Comparison of ENCODE assay signal across 22 mouse cellular contexts in genomic region chr11:99964213-99964612, GRCm38 (mm10). TPM values are rescaled to one million over a fixed set of nuclear protein-coding genes. Genes with fewer than 3 reads are reported as not detected.
DNase-seq lines count a peak whose midpoint lies in the region; ATAC-seq and TF ChIP-seq lines count a peak whose summit lies in the region.
"Had no signal": no experiment of that assay in that cellular context is flagged by ENCODE, and none has a peak within 500 bp of the region (broad histone marks: within the 10 kb centered on the region; RNA-seq: fewer than 3 reads in every experiment).

No protein-coding gene starts in this region.

- H3K9ac ChIP-seq in intestine, postnatal 0 days (ENCODE audit: low read depth, low read length) = no peak overlapping the region
- no peak overlapping the region for H3K9ac ChIP-seq in intestine, embryonic 16.5 days (ENCODE audit: low read depth, low read length)
- no peak overlapping the region for H3K9ac ChIP-seq in liver, embryonic 11.5 days (ENCODE audit: low read depth, low read length)
- H3K9ac ChIP-seq: embryonic facial prominence, embryonic 13.5 days; limb, embryonic 15.5 days; liver, postnatal 0 days had no signal

- no peak overlapping the region for H3K4me2 ChIP-seq in intestine, postnatal 0 days (replicated peaks; ENCODE audit: low read depth)
- no peak overlapping the region for H3K4me2 ChIP-seq in intestine, embryonic 16.5 days (ENCODE audit: low read depth, low read length)
- H3K4me2 ChIP-seq in liver, embryonic 11.5 days = no peak overlapping the region
- H3K4me2 ChIP-seq: embryonic facial prominence, embryonic 13.5 days; limb, embryonic 15.5 days had no signal

- H3K9me3 ChIP-seq in intestine, postnatal 0 days (ENCODE audit: control insufficient read depth) = no peaks in the 10 kb centered on the region
- no peaks in the 10 kb centered on the region for H3K9me3 ChIP-seq in intestine, embryonic 16.5 days (ENCODE audit: control insufficient read depth, low read length)
- H3K9me3 ChIP-seq in E14TG2a.4 (ENCODE audit: low read length) = no peaks in the 10 kb centered on the region
- H3K9me3 ChIP-seq in liver, embryonic 11.5 days (ENCODE audit: control insufficient read depth, low read length) = no peaks in the 10 kb centered on the region
- H3K9me3 ChIP-seq: embryonic facial prominence, embryonic 13.5 days; limb, embryonic 15.5 days; midbrain, embryonic 10.5 days had no signal

- H3K27me3 ChIP-seq in intestine, postnatal 0 days (replicated peaks; ENCODE audit: control insufficient read depth, insufficient read depth, low read length) = no peaks in the 10 kb centered on the region
- no peaks in the 10 kb centered on the region for H3K27me3 ChIP-seq in intestine, embryonic 16.5 days (replicated peaks; ENCODE audit: control insufficient read depth, insufficient read depth, low read length)
- H3K27me3 ChIP-seq in E14TG2a.4 (ENCODE audit: insufficient read depth, low read length) = no peaks in the 10 kb centered on the region
- H3K27me3 ChIP-seq in liver, embryonic 11.5 days (replicated peaks; ENCODE audit: control insufficient read depth, insufficient read depth, low read length) = no peaks in the 10 kb centered on the region
- H3K27me3 ChIP-seq: embryonic facial prominence, embryonic 13.5 days; limb, embryonic 15.5 days had no signal

- H3K4me1 ChIP-seq in intestine, postnatal 0 days (replicated peaks; ENCODE audit: control insufficient read depth, insufficient read depth, low read length) = no peaks in the 10 kb centered on the region
- no peaks in the 10 kb centered on the region for H3K4me1 ChIP-seq in intestine, embryonic 16.5 days (ENCODE audit: control insufficient read depth, insufficient read depth, low read length)
- no peaks in the 10 kb centered on the region for H3K4me1 ChIP-seq in E14TG2a.4 (replicated peaks; ENCODE audit: low read depth, low read length)
- no peaks in the 10 kb centered on the region for H3K4me1 ChIP-seq in liver, embryonic 11.5 days (replicated peaks; ENCODE audit: control insufficient read depth, insufficient read depth, low read length)
- H3K4me1 ChIP-seq: embryonic facial prominence, embryonic 13.5 days; limb, embryonic 15.5 days had no signal

- no peak overlapping the region for H3K27ac ChIP-seq in intestine, postnatal 0 days (ENCODE audit: low read depth, low read length)
- H3K27ac ChIP-seq in intestine, embryonic 16.5 days (ENCODE audit: low read length) = no peak overlapping the region
- no peak overlapping the region for H3K27ac ChIP-seq in liver, embryonic 11.5 days (ENCODE audit: low read depth, low read length)
- H3K27ac ChIP-seq: embryonic facial prominence, embryonic 13.5 days; limb, embryonic 15.5 days; midbrain, embryonic 10.5 days had no signal

- peak; percentile 44; the same call in 1 of the 2 replicates for TF ChIP-seq CTCF in intestine, postnatal 0 days (IDR thresholded peaks at IDR 0.05; ENCODE audit: low read depth)
- peak; percentile 47 for TF ChIP-seq CTCF in E14TG2a.4 (conservative IDR thresholded peaks at IDR 0.05; ENCODE audit: low read length)

- no peak overlapping the region for H3K4me3 ChIP-seq in intestine, postnatal 0 days (ENCODE audit: low read depth, low read length)
- no peak overlapping the region for H3K4me3 ChIP-seq in intestine, embryonic 16.5 days (ENCODE audit: low read length)
- no peak overlapping the region for H3K4me3 ChIP-seq in E14TG2a.4 (replicated peaks; ENCODE audit: low read length)
- no peak overlapping the region for H3K4me3 ChIP-seq in liver, embryonic 11.5 days (ENCODE audit: low read depth, low read length)
- H3K4me3 ChIP-seq: embryonic facial prominence, embryonic 13.5 days; limb, embryonic 15.5 days; midbrain, embryonic 10.5 days had no signal

- DNase-seq in 416B (ENCODE audit: low read depth) (peak; percentile 2), ZHBTc4 (ENCODE audit: low read depth, low spot score) (peak; percentile 66)
- DNase-seq in liver, embryonic 11.5 days (ENCODE audit: low spot score) = no peak
- no peak for DNase-seq in spleen, adult 18-20 months
- no peak for DNase-seq in ovary, postnatal 14 days (ENCODE audit: low spot score)
- DNase-seq: adrenal gland, postnatal 10 days; cerebellum, adult 8-10 months; heart, adult 18-20 months; kidney, postnatal 14 days; liver, postnatal 0 days; lung, postnatal 36 days; right cerebral cortex, postnatal 25 days had no signal

- 55% methylated on average over 6 of the region's 6 CpGs for WGBS in intestine, postnatal 0 days
- 51% methylated on average over 6 of the region's 6 CpGs for WGBS in intestine, embryonic 16.5 days
- WGBS in liver, embryonic 11.5 days = 54% methylated on average over 6 of the region's 6 CpGs

- no peak for ATAC-seq in intestine, postnatal 0 days
- ATAC-seq in intestine, embryonic 16.5 days = no peak
- no peak for ATAC-seq in liver, embryonic 11.5 days (replicated peaks; ENCODE audit: low FRiP score)
- ATAC-seq: liver, postnatal 0 days had no signal

- no peaks in the 10 kb centered on the region for H3K36me3 ChIP-seq in intestine, postnatal 0 days (ENCODE audit: control insufficient read depth, insufficient read depth)
- no peaks in the 10 kb centered on the region for H3K36me3 ChIP-seq in intestine, embryonic 16.5 days (ENCODE audit: control insufficient read depth, insufficient read depth, low read length)
- H3K36me3 ChIP-seq in E14TG2a.4 (ENCODE audit: insufficient read depth, low read length) = no peaks in the 10 kb centered on the region
- no peaks in the 10 kb centered on the region for H3K36me3 ChIP-seq in liver, embryonic 11.5 days (ENCODE audit: control insufficient read depth, insufficient read depth, low read length)
- H3K36me3 ChIP-seq: embryonic facial prominence, embryonic 13.5 days; G1E; limb, embryonic 15.5 days; midbrain, embryonic 10.5 days had no signal

RNA-seq across cellular contexts. Expression of gene Krtap29-1, which starts 14.6 kb away (rescaled TPM):
- polyA plus RNA-seq in intestine, postnatal 0 days (2015; fragmentation: Nextera tagmentation; extraction: Ambion mirVana) = not detected in 2 replicates
- not detected in 2 replicates for polyA plus RNA-seq in intestine, embryonic 16.5 days (2015; fragmentation: Nextera tagmentation; extraction: Ambion mirVana)
- polyA plus RNA-seq in liver, embryonic 11.5 days (2014; fragmentation: Nextera tagmentation; extraction: Ambion mirVana) = not detected in 2 replicates
- polyA plus RNA-seq: embryonic facial prominence, embryonic 13.5 days; G1E; heart, embryonic 14.5 days; intestine, embryonic 14.5 days; limb, embryonic 15.5 days; liver, postnatal 0 days; midbrain, embryonic 10.5 days; neural tube, embryonic 11.5 days had no signal

RNA-seq across cellular contexts. Expression of gene Krtap9-5, which starts 15.9 kb away (rescaled TPM):
- polyA plus RNA-seq in intestine, postnatal 0 days (2015; fragmentation: Nextera tagmentation; extraction: Ambion mirVana) = not detected in 2 replicates
- polyA plus RNA-seq in intestine, embryonic 16.5 days (2015; fragmentation: Nextera tagmentation; extraction: Ambion mirVana) = not detected in 2 replicates
- polyA plus RNA-seq in liver, embryonic 11.5 days (2014; fragmentation: Nextera tagmentation; extraction: Ambion mirVana) = not detected in 2 replicates
- polyA plus RNA-seq: embryonic facial prominence, embryonic 13.5 days; G1E; heart, embryonic 14.5 days; intestine, embryonic 14.5 days; limb, embryonic 15.5 days; liver, postnatal 0 days; midbrain, embryonic 10.5 days; neural tube, embryonic 11.5 days had no signal

RNA-seq across cellular contexts. Expression of gene Krtap16-1, which starts 22.2 kb away (rescaled TPM):
- not detected in 2 replicates for polyA plus RNA-seq in intestine, postnatal 0 days (2015; fragmentation: Nextera tagmentation; extraction: Ambion mirVana)
- not detected in 2 replicates for polyA plus RNA-seq in intestine, embryonic 16.5 days (2015; fragmentation: Nextera tagmentation; extraction: Ambion mirVana)
- polyA plus RNA-seq in liver, embryonic 11.5 days (2014; fragmentation: Nextera tagmentation; extraction: Ambion mirVana) = not detected in 2 replicates
- polyA plus RNA-seq: embryonic facial prominence, embryonic 13.5 days; G1E; heart, embryonic 14.5 days; intestine, embryonic 14.5 days; limb, embryonic 15.5 days; liver, postnatal 0 days; midbrain, embryonic 10.5 days had no signal

RNA-seq across cellular contexts. Expression of gene Krtap31-2, which starts 28.1 kb away (rescaled TPM):
- not detected in 2 replicates for polyA plus RNA-seq in intestine, postnatal 0 days (2015; fragmentation: Nextera tagmentation; extraction: Ambion mirVana)
- not detected in 2 replicates for polyA plus RNA-seq in intestine, embryonic 16.5 days (2015; fragmentation: Nextera tagmentation; extraction: Ambion mirVana)
- polyA plus RNA-seq in liver, embryonic 11.5 days (2014; fragmentation: Nextera tagmentation; extraction: Ambion mirVana) = not detected in 2 replicates
- polyA plus RNA-seq: embryonic facial prominence, embryonic 13.5 days; G1E; heart, embryonic 14.5 days; intestine, embryonic 14.5 days; limb, embryonic 15.5 days; liver, postnatal 0 days; midbrain, embryonic 10.5 days; neural tube, embryonic 11.5 days had no signal

RNA-seq across cellular contexts. Expression of gene Krtap17-1, which starts 29.6 kb away (rescaled TPM):
- polyA plus RNA-seq in intestine, postnatal 0 days (2015; fragmentation: Nextera tagmentation; extraction: Ambion mirVana) = 0.16 TPM in 1 of 2 replicates, not detected in the other
- not detected in 2 replicates for polyA plus RNA-seq in intestine, embryonic 16.5 days (2015; fragmentation: Nextera tagmentation; extraction: Ambion mirVana)
- not detected in 2 replicates for polyA plus RNA-seq in liver, embryonic 11.5 days (2014; fragmentation: Nextera tagmentation; extraction: Ambion mirVana)
- polyA plus RNA-seq: G1E; heart, embryonic 14.5 days; intestine, embryonic 14.5 days; liver, postnatal 0 days; midbrain, embryonic 10.5 days; neural tube, embryonic 11.5 days had no signal

Comparison
In these comparisons a context has a peak if more than half of its experiments do, and no peak if none do; other contexts are left out.
1. DNase-seq: peak in 416B (single experiment) and ZHBTc4 (single experiment); none in liver, embryonic 11.5 days (single experiment), spleen, adult 18-20 months (0 of 2) and ovary, postnatal 14 days (single experiment).